Mouse (Mus musculus) heart, postnatal 36 days (tissue): ENCODE measurements around the gene Map3k4. TPM values are rescaled to one million over a fixed set of nuclear protein-coding genes. Genes with fewer than 3 reads are reported as not detected.

ENCODE experiments used
- DNase-seq, 2 experiments: peaks; one replicate each; pipeline ENCODE4 v3.0.0; 2021 to 2022
- intact Hi-C: fragments of 180-260 bp; cut with DNase I; formaldehyde crosslinking; loops from one replicate; pipeline ENCODE4 v1.15.1; 2025
- total RNA-seq, 2 experiments: library from RNA; stranded (reverse); gene quantifications; 2 replicates each; pipeline ENCODE4 v1.2.3; 2021

The Map3k4 gene
- total RNA-seq = 10 to 100 TPM; 45.8 to 46.6 TPM

GRCm38 (mm10) chr17:12318663-12319201 is at the start of gene Map3k4:
Map3k4 (minus strand) TSS chr17:12318796.
- intact Hi-C loops = loop anchor here (5.0 to 10.0 kb wide), 2 partner anchors 49 to 676 kb away; partner anchors contain the start of gene Wtap
- peak; percentile 97 to 98 for DNase-seq

GRCm38 (mm10) chr17:12367373-12367930 is 48.9 kb upstream of the Map3k4 start:
- intact Hi-C loops = loop anchor here (1.0 to 5.0 kb wide), 3 partner anchors 50 to 101 kb away; partner anchors contain the start of gene Map3k4
- peak; percentile 45 to 50 for DNase-seq

- intact Hi-C loops = no loop called here
- DNase-seq = no peak
These were observed 45.8 kb upstream of the Map3k4 start for GRCm38 (mm10) chr17:12364426-12364735.

- DNase-seq = no peak
- intact Hi-C loops = no loop called here
These were observed 45.2 kb upstream of the Map3k4 start for GRCm38 (mm10) chr17:12363601-12364425.

- no peak for DNase-seq
- intact Hi-C loops = no loop called here
These were observed 41.3 kb upstream of the Map3k4 start for GRCm38 (mm10) chr17:12359876-12360275.

GRCm38 (mm10) chr17:12352781-12353180 is 34.2 kb upstream of the Map3k4 start:
- no peak for DNase-seq
- intact Hi-C loops = no loop called here

- intact Hi-C loops = no loop called here
- no peak for DNase-seq
These were observed 33.0 kb upstream of the Map3k4 start for GRCm38 (mm10) chr17:12351564-12351963.

GRCm38 (mm10) chr17:12347462-12347861 is 28.9 kb upstream of the Map3k4 start:
- intact Hi-C loops = no loop called here
- DNase-seq = no peak

GRCm38 (mm10) chr17:12343702-12344376 is 25.2 kb upstream of the Map3k4 start:
- no peak for DNase-seq
- intact Hi-C loops = no loop called here

- intact Hi-C loops = no loop called here
- no peak for DNase-seq
These were observed 18.6 kb upstream of the Map3k4 start for GRCm38 (mm10) chr17:12337156-12337555.

- intact Hi-C loops = no loop called here
- DNase-seq = no peak
These were observed 17.7 kb upstream of the Map3k4 start for GRCm38 (mm10) chr17:12336073-12336868.

GRCm38 (mm10) chr17:12335115-12335514 is 16.5 kb upstream of the Map3k4 start:
- DNase-seq = no peak

GRCm38 (mm10) chr17:12327847-12328518 is 9.4 kb upstream of the Map3k4 start:
- intact Hi-C loops = no loop called here
- peak; percentile 50 to 65 for DNase-seq

More at GRCm38 (mm10) chr17:12335115-12335514, 16.5 kb upstream of the Map3k4 start:
- intact Hi-C loops = no loop called here

GRCm38 (mm10) chr17:12319786-12320185 is 1.2 kb upstream of the Map3k4 start:
- no peak for DNase-seq
- intact Hi-C loops = loop anchor here (5.0 to 10.0 kb wide), 2 partner anchors 48 to 675 kb away; partner anchors contain the start of gene Wtap

GRCm38 (mm10) chr17:12317954-12318651 is 493 bp downstream of the Map3k4 start:
- DNase-seq = peak in 1 of 2 experiments; percentile 49
- intact Hi-C loops = loop anchor here (5.0 to 10.0 kb wide), 2 partner anchors 49 to 677 kb away; partner anchors contain the start of gene Wtap

- no peak for DNase-seq
- intact Hi-C loops = loop anchor here (5.0 to 10.0 kb wide), 2 partner anchors 50 to 677 kb away; partner anchors contain the start of gene Wtap
These were observed 1.0 kb downstream of the Map3k4 start for GRCm38 (mm10) chr17:12317607-12317953.

- intact Hi-C loops = loop anchor here (5.0 to 10.0 kb wide), 2 partner anchors 51 to 679 kb away; partner anchors contain the start of gene Wtap
- DNase-seq = no peak
These were observed 2.3 kb downstream of the Map3k4 start for GRCm38 (mm10) chr17:12316251-12316650.

- intact Hi-C loops = loop anchor here (10.0 kb wide), 1 partner anchor 683 kb away; the partner anchor contains the start of gene Wtap
- no peak for DNase-seq
These were observed 6.3 kb downstream of the Map3k4 start for GRCm38 (mm10) chr17:12312248-12312647.

- DNase-seq = no peak
- intact Hi-C loops = no loop called here
These were observed 9.1 kb downstream of the Map3k4 start for GRCm38 (mm10) chr17:12309493-12309892.
